Mouse (Mus musculus) forebrain, embryonic 16.5 days (tissue): ENCODE results near the gene Tecpr2. TPM values are rescaled to one million over a fixed set of nuclear protein-coding genes. Genes with fewer than 3 reads are reported as not detected.

ENCODE experiments used
- ATAC-seq: fragments of 200-750 bp; cut with Nextera tagmentation; 2 replicates; pipeline ENCODE4 v1.8.0; 2017; ENCODE audit warnings: mild to moderate bottlenecking, moderate library complexity
- H3K27ac ChIP-seq: fragments of 300-500 bp; sonication (generic); 2 replicates; pipeline ENCODE4 v1.5.1; 2014; ENCODE audit warnings: low read length, control low read depth
- H3K27me3 ChIP-seq: fragments of 300-500 bp; sonication (generic); replicated peaks from 2 replicates; pipeline ENCODE4 v1.6.1; 2014; ENCODE audit warnings: low read length; ENCODE audit not compliant: control insufficient read depth, insufficient read depth
- H3K36me3 ChIP-seq: fragments of 300-500 bp; sonication (generic); 2 replicates; pipeline ENCODE4 v1.6.1; 2014; ENCODE audit not compliant: control insufficient read depth, insufficient read depth
- H3K4me1 ChIP-seq: fragments of 300-500 bp; sonication (generic); replicated peaks from 2 replicates; pipeline ENCODE4 v1.6.1; 2014; ENCODE audit warnings: low read length; ENCODE audit not compliant: control insufficient read depth, insufficient read depth
- H3K4me2 ChIP-seq: fragments of 300-500 bp; sonication (generic); 2 replicates; pipeline ENCODE4 v1.6.1; 2014; ENCODE audit warnings: mild to moderate bottlenecking, low read length, control low read depth
- H3K4me3 ChIP-seq: fragments of 300-500 bp; sonication (generic); replicated peaks from 2 replicates; pipeline ENCODE4 v1.5.1; 2014; ENCODE audit warnings: mild to moderate bottlenecking, low read length, control low read depth
- H3K9ac ChIP-seq: fragments of 300-500 bp; sonication (generic); replicated peaks from 2 replicates; pipeline ENCODE4 v1.6.1; 2014; ENCODE audit warnings: low read depth, low read length, control low read depth
- H3K9me3 ChIP-seq: fragments of 300-500 bp; sonication (generic); 2 replicates; pipeline ENCODE4 v1.6.1; 2016; ENCODE audit warnings: low read length; ENCODE audit not compliant: control insufficient read depth
- WGBS: fragments of 180-500 bp; shearing (Covaris S2); extraction: QIAGEN DNeasy Blood & Tissue Kit; methylation state at CpG from one replicate; pipeline ENCODE4 v1.1.7; 2014; 5-methylcytosine and 5-hydroxymethylcytosine counted together
- polyA plus RNA-seq: library from polyadenylated mRNA; unstranded; fragments of >200 nt; fragmentation: Nextera tagmentation; extraction: Ambion mirVana; gene quantifications from 2 replicates; pipeline ENCODE4 v1.2.1, GENCODE M21; 2015

Gene Tecpr2
- polyA plus RNA-seq, 1 experiment from 2014 or later = 9.3 TPM

DNA sequence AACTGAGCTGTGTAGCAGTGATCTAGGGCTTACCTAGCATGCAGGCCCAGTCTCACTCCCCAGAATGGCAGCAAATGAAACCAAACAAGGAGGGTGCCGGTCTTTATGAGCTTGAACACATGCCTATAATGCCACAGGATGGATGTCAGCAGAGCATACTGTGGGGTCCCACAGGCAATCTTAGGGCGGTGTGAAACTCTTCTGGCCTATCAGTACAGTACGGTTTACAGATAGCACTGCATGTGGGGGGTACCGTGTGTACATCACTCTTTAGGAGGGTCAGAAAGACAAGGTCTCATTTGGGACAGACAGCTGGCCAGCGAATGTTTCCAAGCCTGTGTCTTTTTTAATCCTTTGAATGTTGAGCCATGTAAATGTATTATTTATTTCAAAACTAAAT lies 82.9 kb downstream of the Tecpr2 start:
- Histone ChIP-seq H3K27ac (no peak overlapping the region), H3K36me3 (peaks cover 16% of the 10 kb centered on the region), H3K9me3 (no peaks in the 10 kb centered on the region), H3K4me1 (no peaks in the 10 kb centered on the region), H3K4me3 (no peak overlapping the region), H3K27me3 (no peaks in the 10 kb centered on the region), H3K9ac (no peak overlapping the region), H3K4me2 (no peak overlapping the region)
- ATAC-seq = no peak
- WGBS = 94% methylated on average over 5 of the region's 5 CpGs

- Histone ChIP-seq H3K4me3 (no peak overlapping the region), H3K36me3 (peaks cover 15% of the 10 kb centered on the region), H3K4me2 (no peak overlapping the region), H3K9me3 (no peaks in the 10 kb centered on the region), H3K27ac (no peak overlapping the region), H3K27me3 (no peaks in the 10 kb centered on the region), H3K9ac (no peak overlapping the region), H3K4me1 (peaks cover 7% of the 10 kb centered on the region; the same call in 1 of the 2 replicates)
- ATAC-seq = no peak
- 89% methylated on average over 4 of the region's 4 CpGs for WGBS
These were observed 84.8 kb downstream of the Tecpr2 start for GRCm38 (mm10) chr12:110973829-110974228.

DNA sequence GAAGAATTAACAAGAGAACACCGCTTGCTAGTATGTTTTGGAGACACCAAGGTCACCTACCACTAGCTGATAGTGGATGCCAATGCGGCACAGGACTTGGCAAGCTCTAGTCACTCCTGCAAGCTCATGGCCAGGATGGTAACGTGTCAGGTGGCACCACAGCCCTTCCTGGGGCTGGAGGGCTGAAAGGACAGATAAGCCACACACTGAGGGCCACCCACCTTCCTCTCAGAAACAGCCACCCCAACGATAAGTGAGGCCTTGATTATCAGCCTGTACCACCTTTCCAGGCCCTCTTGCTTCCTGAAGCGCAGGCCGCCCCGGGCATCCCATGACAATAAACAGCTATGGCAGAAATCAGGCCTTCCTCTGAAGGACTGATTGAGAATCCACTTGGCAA lies 85.2 kb downstream of the Tecpr2 start:
- H3K27me3 ChIP-seq = no peaks in the 10 kb centered on the region
- no peak overlapping the region for H3K4me2 ChIP-seq
- no peak overlapping the region for H3K9ac ChIP-seq
- no peak overlapping the region for H3K27ac ChIP-seq
- WGBS = 93% methylated on average over 7 of the region's 7 CpGs
- H3K36me3 ChIP-seq = peaks cover 10% of the 10 kb centered on the region
- no peaks in the 10 kb centered on the region for H3K9me3 ChIP-seq
- no peak overlapping the region for H3K4me3 ChIP-seq
- ATAC-seq = no peak
- peaks cover 10% of the 10 kb centered on the region for H3K4me1 ChIP-seq

GRCm38 (mm10) chr12:110974726-110975125 lies 85.7 kb downstream of the Tecpr2 start:
- no peak overlapping the region for H3K9ac ChIP-seq
- H3K27ac ChIP-seq = no peak overlapping the region
- no peaks in the 10 kb centered on the region for H3K27me3 ChIP-seq
- H3K36me3 ChIP-seq = peaks cover 8% of the 10 kb centered on the region
- 93% methylated on average over 6 of the region's 6 CpGs for WGBS
- no peak overlapping the region for H3K4me2 ChIP-seq
- ATAC-seq = no peak
- H3K9me3 ChIP-seq = no peaks in the 10 kb centered on the region
- peaks cover 12% of the 10 kb centered on the region for H3K4me1 ChIP-seq
- no peak overlapping the region for H3K4me3 ChIP-seq

- H3K9me3 ChIP-seq = no peaks in the 10 kb centered on the region
- H3K27ac ChIP-seq = no peak overlapping the region
- no peak for ATAC-seq
- H3K36me3 ChIP-seq = peaks cover 5% of the 10 kb centered on the region
- WGBS = 88% methylated on average over 5 of the region's 5 CpGs
- no peaks in the 10 kb centered on the region for H3K27me3 ChIP-seq
- H3K4me3 ChIP-seq = no peak overlapping the region
- H3K9ac ChIP-seq = no peak overlapping the region
- no peak overlapping the region for H3K4me2 ChIP-seq
- peaks cover 12% of the 10 kb centered on the region for H3K4me1 ChIP-seq
These were observed 86.3 kb downstream of the Tecpr2 start for GRCm38 (mm10) chr12:110975385-110975784.

DNA sequence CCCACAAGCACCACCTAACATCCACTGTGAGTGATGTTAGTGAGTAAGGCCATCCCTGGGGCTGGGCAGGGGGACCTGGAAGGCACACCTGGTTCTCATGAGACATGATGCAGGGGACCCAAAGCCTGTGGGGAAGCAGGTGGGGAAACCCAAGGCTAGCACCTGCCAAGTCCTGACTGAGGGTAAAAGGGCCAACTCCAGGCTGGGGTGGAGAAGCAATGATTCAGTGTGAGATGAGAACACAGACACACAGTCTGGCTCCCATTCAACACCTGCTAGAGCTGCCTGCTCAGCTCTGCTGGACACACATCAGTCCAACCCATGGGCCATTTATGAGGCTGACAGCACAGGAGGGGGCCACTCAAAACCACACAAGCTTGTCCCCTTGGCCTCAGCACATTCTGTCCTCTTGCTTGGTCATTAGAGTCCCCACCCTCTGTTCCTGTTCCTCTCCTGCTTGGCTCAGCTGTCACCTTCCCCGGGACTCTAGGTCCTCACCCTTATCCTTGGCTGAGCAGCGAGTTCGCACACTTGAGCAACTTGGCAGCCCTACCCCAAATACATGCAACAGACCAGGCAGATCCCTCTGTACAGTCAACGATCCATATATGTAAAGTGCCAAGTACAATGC lies 86.9 kb downstream of the Tecpr2 start:
- H3K9me3 ChIP-seq = no peaks in the 10 kb centered on the region
- no peak overlapping the region for H3K27ac ChIP-seq
- no peaks in the 10 kb centered on the region for H3K27me3 ChIP-seq
- 87% methylated on average over 4 of the region's 4 CpGs for WGBS
- no peak for ATAC-seq
- H3K4me2 ChIP-seq = no peak overlapping the region
- no peak overlapping the region for H3K9ac ChIP-seq
- H3K4me3 ChIP-seq = no peak overlapping the region
- H3K4me1 ChIP-seq = peaks cover 12% of the 10 kb centered on the region
- 0 out of 2 replicates have a peak, but pooled peaks cover under 1% of the 10 kb centered on the region for H3K36me3 ChIP-seq

DNA sequence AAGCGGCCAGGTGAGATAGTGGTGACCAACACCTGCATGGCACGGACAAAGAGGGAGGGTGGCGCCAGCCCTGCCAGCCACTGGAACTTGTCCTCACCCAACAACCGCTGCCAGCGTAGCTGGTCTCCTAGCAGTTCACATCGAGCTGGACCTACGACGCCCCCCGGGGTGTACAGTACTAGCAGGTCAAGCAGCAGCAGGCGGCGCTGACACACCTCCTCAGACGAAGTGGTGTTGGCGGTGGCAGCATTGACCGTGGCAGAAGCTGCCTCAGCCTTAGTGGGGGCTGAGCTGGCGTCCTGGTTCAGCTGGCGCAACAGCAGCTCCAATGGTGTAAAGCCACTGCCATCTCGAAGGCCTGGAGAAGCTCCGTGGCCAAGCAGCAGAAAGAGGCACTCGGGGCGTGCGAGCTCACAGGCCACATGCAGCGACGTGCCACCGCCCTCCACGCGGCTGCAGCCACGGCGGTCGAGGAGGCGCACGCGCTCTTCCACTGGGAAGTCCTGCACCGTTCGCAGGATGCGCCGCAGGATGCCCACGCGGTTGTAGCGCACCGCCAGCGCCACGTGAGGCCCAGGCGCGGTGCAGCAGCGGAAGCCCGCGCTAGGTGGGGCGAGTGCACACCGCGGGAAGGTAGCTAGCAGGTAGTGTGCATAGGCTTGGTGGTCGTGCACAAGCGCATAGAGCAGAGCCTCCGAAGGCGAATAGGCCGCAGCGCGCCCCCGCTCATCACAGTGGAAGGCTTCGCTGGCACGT lies 87.7 kb downstream of the Tecpr2 start:
- no peak for ATAC-seq
- H3K36me3 ChIP-seq = no peaks in the 10 kb centered on the region
- H3K27me3 ChIP-seq = no peaks in the 10 kb centered on the region
- H3K9me3 ChIP-seq = no peaks in the 10 kb centered on the region
- peaks cover 12% of the 10 kb centered on the region for H3K4me1 ChIP-seq
- H3K4me2 ChIP-seq = no peak overlapping the region
- no peak overlapping the region for H3K9ac ChIP-seq
- no peak overlapping the region for H3K4me3 ChIP-seq
- H3K27ac ChIP-seq = no peak overlapping the region
- 95% methylated on average over 60 of the region's 60 CpGs for whole genome bisulfite sequencing

GRCm38 (mm10) chr12:110977345-110977733 lies 88.3 kb downstream of the Tecpr2 start:
- ATAC-seq = no peak
- no peaks in the 10 kb centered on the region for H3K9me3 ChIP-seq
- no peak overlapping the region for H3K27ac ChIP-seq
- peaks cover 12% of the 10 kb centered on the region for H3K4me1 ChIP-seq
- H3K36me3 ChIP-seq = no peaks in the 10 kb centered on the region
- H3K27me3 ChIP-seq = no peaks in the 10 kb centered on the region
- no peak overlapping the region for H3K9ac ChIP-seq
- H3K4me3 ChIP-seq = no peak overlapping the region
- 95% methylated on average over 18 of the region's 18 CpGs for WGBS
- H3K4me2 ChIP-seq = no peak overlapping the region

DNA sequence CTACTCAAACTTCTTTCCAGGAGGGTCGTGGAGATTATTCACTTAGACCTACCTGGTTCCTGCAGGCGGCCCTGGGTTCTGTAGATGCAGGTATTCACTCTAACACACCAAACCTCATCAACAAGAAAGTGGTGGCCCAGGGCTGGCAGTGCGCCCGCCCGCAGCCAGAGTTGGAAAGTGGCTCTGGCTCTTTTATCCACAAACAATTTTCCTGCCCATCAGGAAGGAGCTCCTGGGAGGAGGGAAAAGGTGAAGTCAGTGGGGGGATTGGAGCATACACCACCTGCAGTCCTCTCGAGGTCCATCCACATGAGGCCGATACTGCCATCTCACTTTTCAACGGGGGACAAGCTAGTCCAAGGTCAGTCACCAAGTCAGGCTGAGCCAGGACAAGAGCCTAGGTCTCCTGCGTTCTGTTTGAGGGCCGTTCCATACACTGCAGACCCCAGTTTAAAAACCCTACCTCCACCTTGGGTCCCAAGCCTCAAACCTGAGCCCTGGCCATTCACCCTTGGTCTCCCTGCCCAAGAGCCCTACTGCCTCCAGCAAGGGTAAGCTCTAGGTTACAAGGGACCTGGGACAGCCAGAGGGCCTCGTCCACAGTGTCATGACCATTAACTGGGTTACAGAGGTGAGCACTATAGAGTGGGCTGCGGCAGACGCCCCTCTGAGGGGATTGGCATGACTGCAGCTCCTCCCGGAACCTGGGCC lies 89.0 kb downstream of the Tecpr2 start:
- 38% methylated on average over 14 of the region's 14 CpGs for WGBS
- H3K36me3 ChIP-seq = no peaks in the 10 kb centered on the region
- H3K27ac ChIP-seq = no peak overlapping the region
- ATAC-seq = no peak; the same call in 1 of the 2 replicates
- H3K4me2 ChIP-seq = peak overlapping the region; percentile 62
- no peaks in the 10 kb centered on the region for H3K9me3 ChIP-seq
- peak overlapping the region; percentile 77 for H3K9ac ChIP-seq
- H3K27me3 ChIP-seq = no peaks in the 10 kb centered on the region
- H3K4me1 ChIP-seq = peaks cover 12% of the 10 kb centered on the region
- H3K4me3 ChIP-seq = peak overlapping the region; percentile 80
